17 mouse cellular contexts compared by ENCODE assay signal in genomic region chr1:55179917-55180566, GRCm38 (mm10). TPM values are rescaled to one million over a fixed set of nuclear protein-coding genes. Genes with fewer than 3 reads are reported as not detected.
DNase-seq lines count a peak whose midpoint lies in the region; TF ChIP-seq lines count a peak whose summit lies in the region.
"Had no signal": no experiment of that assay in that cellular context is flagged by ENCODE, and none has a peak within 500 bp of the region (broad histone marks: within the 10 kb centered on the region; RNA-seq: fewer than 3 reads in every experiment).

No protein-coding gene starts in this region.

- TF ChIP-seq CTCF in cerebellum, adult 2 months (IDR thresholded peaks at IDR 0.05; ENCODE audit: borderline replicate concordance, insufficient read depth, low read depth, low read length), result 0 out of 2 replicates have a peak, but pooled peaks have one; percentile 8
- peak; percentile 8; the same call in 1 of the 2 replicates for TF ChIP-seq CTCF in left cerebral cortex, adult 2 months (IDR thresholded peaks at IDR 0.05)
- TF ChIP-seq CTCF in brain, embryonic 14.5 days (IDR thresholded peaks at IDR 0.05; ENCODE audit: borderline replicate concordance, extremely low read depth, insufficient read depth, insufficient read length), result peak; percentile 28; the same call in 1 of the 2 replicates

- 82% methylated on average over 5 of the region's 5 CpGs for WGBS in cerebellum, adult 2 months

- TF ChIP-seq POLR2A in cerebellum, adult 2 months (IDR thresholded peaks at IDR 0.05; ENCODE audit: borderline replicate concordance, insufficient read depth, low read length), result no peak
- TF ChIP-seq POLR2A in brain, embryonic 14.5 days (IDR thresholded peaks at IDR 0.05; ENCODE audit: borderline replicate concordance, extremely low read depth, insufficient read depth, insufficient read length, poor library complexity, severe bottlenecking), result no peak

- no peaks in the 10 kb centered on the region for H3K4me1 ChIP-seq in cerebellum, adult 2 months (ENCODE audit: control insufficient read depth, insufficient read depth, low read length)
- H3K4me1 ChIP-seq: liver, embryonic 15.5 days; neural tube, embryonic 12.5 days had no signal

- no peak for DNase-seq in cerebellum, adult 2 months
- no peak for DNase-seq in cerebellum, postnatal 14 days
- no peak for DNase-seq in left cerebral cortex, adult 2 months (ENCODE audit: extremely low spot score in 1 of 2, low spot score in 2 of 2)
- DNase-seq in left cerebral cortex, adult 11 months (ENCODE audit: low spot score), result no peak
- DNase-seq in B cell, adult 2 months, result peak; percentile 33 to 45
- DNase-seq in brain, embryonic 14.5 days (ENCODE audit: low read depth), result no peak
- no peak for DNase-seq in adrenal gland, postnatal 4 days (ENCODE audit: low spot score in 2 of 2)
- no peak for DNase-seq in spleen, postnatal 10 days (ENCODE audit: low spot score in 2 of 2)
- DNase-seq: adrenal gland, postnatal 14 days; cerebellum, postnatal 25 days; gastrocnemius, postnatal 14 days; heart, postnatal 36 days; kidney, postnatal 14 days; right cerebral cortex, postnatal 14 days; thymus, postnatal 25 days had no signal

- no peaks in the 10 kb centered on the region for H3K27me3 ChIP-seq in cerebellum, adult 2 months (ENCODE audit: control insufficient read depth, insufficient read depth, low read length)
- H3K27me3 ChIP-seq: liver, embryonic 15.5 days; neural tube, embryonic 12.5 days had no signal

- H3K27ac ChIP-seq in cerebellum, adult 2 months (ENCODE audit: insufficient read depth, low read length), result no peak overlapping the region
- no peak overlapping the region for H3K27ac ChIP-seq in left cerebral cortex, adult 2 months
- H3K27ac ChIP-seq: liver, embryonic 15.5 days; neural tube, embryonic 12.5 days had no signal

- H3K4me3 ChIP-seq in cerebellum, adult 2 months (replicated peaks; ENCODE audit: insufficient read depth, low read depth, low read length), result no peak overlapping the region
- no peak overlapping the region for H3K4me3 ChIP-seq in left cerebral cortex, adult 2 months
- H3K4me3 ChIP-seq: liver, embryonic 15.5 days; neural tube, embryonic 12.5 days had no signal

- intact Hi-C loops in left cerebral cortex, adult 2 months (cut with DNase I), result no loop called here

RNA-seq across cellular contexts. Expression of gene Rftn2, which starts 46.5 kb away (rescaled TPM):
- polyA plus RNA-seq in cerebellum, adult 2 months (2012; rRNA removed), result 16.9 and 17.1 TPM in 2 replicates
- 10 to 100 TPM; 20.2 to 23.6 TPM for total RNA-seq in left cerebral cortex, adult 2 months (2021)
- polyA plus RNA-seq in brain, embryonic 14.5 days (2012; rRNA removed), result 8.2 and 8.7 TPM in 2 replicates
- total RNA-seq in adrenal gland, postnatal 4 days (2021), result 10 to 100 TPM; 32.7 to 33.0 TPM

RNA-seq across cellular contexts. Expression of gene Mob4, which starts 49.0 kb away (rescaled TPM):
- polyA plus RNA-seq in cerebellum, adult 2 months (2012; rRNA removed), result 48.0 and 48.8 TPM in 2 replicates
- total RNA-seq in left cerebral cortex, adult 2 months (2021), result 10 to 100 TPM; 50.2 to 50.3 TPM
- 57.3 and 58.9 TPM in 2 replicates for polyA plus RNA-seq in brain, embryonic 14.5 days (2012; rRNA removed)
- total RNA-seq in adrenal gland, postnatal 4 days (2021), result 100 to 1,000 TPM; 175 to 181 TPM

RNA-seq across cellular contexts. Expression of gene Mars2, which starts 56.9 kb away (rescaled TPM):
- polyA plus RNA-seq in cerebellum, adult 2 months (2012; rRNA removed), result 3.8 and 4.2 TPM in 2 replicates
- 10 to 100 TPM; 10.2 to 10.7 TPM for total RNA-seq in left cerebral cortex, adult 2 months (2021)
- 4.1 and 4.3 TPM in 2 replicates for polyA plus RNA-seq in brain, embryonic 14.5 days (2012; rRNA removed)
- 1 to 10 TPM; 5.2 to 6.0 TPM for total RNA-seq in adrenal gland, postnatal 4 days (2021)

Comparison
In these comparisons a context has a peak if more than half of its experiments do, and no peak if none do; other contexts are left out.
1. DNase-seq: peak in B cell, adult 2 months (2 of 2); none in cerebellum, adult 2 months (0 of 2), cerebellum, postnatal 14 days (0 of 2), left cerebral cortex, adult 2 months (0 of 2), left cerebral cortex, adult 11 months (single experiment), brain, embryonic 14.5 days (single experiment), adrenal gland, postnatal 4 days (0 of 2) and spleen, postnatal 10 days (0 of 2).
2. Peak in every context shown above with its lines, with median percentiles within 50 percentile points of each other: CTCF ChIP-seq.